Mouse (Mus musculus) hindbrain, embryonic 14.5 days (tissue): ENCODE results near the gene Aldh1a2. TPM values are rescaled to one million over a fixed set of nuclear protein-coding genes. Genes with fewer than 3 reads are reported as not detected.

Experiments used
- ATAC-seq: fragments of 200-750 bp; cut with Nextera tagmentation; 2 replicates; pipeline ENCODE4 v1.8.0; 2017; ENCODE audit warnings: moderate number of reproducible peaks, mild to moderate bottlenecking, moderate TSS enrichment, moderate library complexity; ENCODE audit not compliant: low FRiP score
- DNase-seq: peaks from one replicate; pipeline ENCODE4 v3.0.0-alpha.2; 2015; ENCODE audit warnings: low spot score
- H3K27ac ChIP-seq: fragments of 300-500 bp; sonication (generic); 2 replicates; pipeline ENCODE4 v1.5.1; 2014; ENCODE audit warnings: mild to moderate bottlenecking, moderate library complexity
- H3K27me3 ChIP-seq: fragments of 300-500 bp; sonication (generic); 2 replicates; pipeline ENCODE4 v1.6.1; 2014; ENCODE audit warnings: mild to moderate bottlenecking, low read length, mixed read lengths; ENCODE audit not compliant: control insufficient read depth, insufficient read depth
- H3K36me3 ChIP-seq: fragments of 300-500 bp; sonication (generic); replicated peaks from 2 replicates; pipeline ENCODE4 v1.6.1; 2014; ENCODE audit not compliant: control insufficient read depth, insufficient read depth
- H3K4me1 ChIP-seq: fragments of 300-500 bp; sonication (generic); replicated peaks from 2 replicates; pipeline ENCODE4 v1.6.1; 2014; ENCODE audit warnings: antibody characterized with exemption, low read length, mixed read lengths; ENCODE audit not compliant: control insufficient read depth, insufficient read depth
- H3K4me2 ChIP-seq: fragments of 300-500 bp; sonication (generic); replicated peaks from 2 replicates; pipeline ENCODE4 v1.6.1; 2014; ENCODE audit warnings: mild to moderate bottlenecking, moderate library complexity
- H3K4me3 ChIP-seq: fragments of 300-500 bp; sonication (generic); replicated peaks from 2 replicates; pipeline ENCODE4 v1.5.1; 2014; ENCODE audit warnings: mild to moderate bottlenecking, low read length
- H3K9ac ChIP-seq: fragments of 300-500 bp; sonication (generic); 2 replicates; pipeline ENCODE4 v1.6.1; 2014
- H3K9me3 ChIP-seq: fragments of 300-500 bp; sonication (generic); 2 replicates; pipeline ENCODE4 v1.6.1; 2016; ENCODE audit warnings: low read length; ENCODE audit not compliant: control insufficient read depth
- WGBS: fragments of 180-500 bp; shearing (Covaris S2); extraction: QIAGEN DNeasy Blood & Tissue Kit; methylation state at CpG from one replicate; pipeline ENCODE4 v1.1.7; 2014; 5-methylcytosine and 5-hydroxymethylcytosine counted together
- polyA plus RNA-seq: library from polyadenylated mRNA; unstranded; fragments of >200 nt; fragmentation: Nextera tagmentation; extraction: Ambion mirVana; gene quantifications from 2 replicates; pipeline ENCODE4 v1.2.1, GENCODE M21; 2014

The Aldh1a2 gene
- polyA plus RNA-seq, 1 experiment from 2014 or later, result 52.8 TPM

DNA sequence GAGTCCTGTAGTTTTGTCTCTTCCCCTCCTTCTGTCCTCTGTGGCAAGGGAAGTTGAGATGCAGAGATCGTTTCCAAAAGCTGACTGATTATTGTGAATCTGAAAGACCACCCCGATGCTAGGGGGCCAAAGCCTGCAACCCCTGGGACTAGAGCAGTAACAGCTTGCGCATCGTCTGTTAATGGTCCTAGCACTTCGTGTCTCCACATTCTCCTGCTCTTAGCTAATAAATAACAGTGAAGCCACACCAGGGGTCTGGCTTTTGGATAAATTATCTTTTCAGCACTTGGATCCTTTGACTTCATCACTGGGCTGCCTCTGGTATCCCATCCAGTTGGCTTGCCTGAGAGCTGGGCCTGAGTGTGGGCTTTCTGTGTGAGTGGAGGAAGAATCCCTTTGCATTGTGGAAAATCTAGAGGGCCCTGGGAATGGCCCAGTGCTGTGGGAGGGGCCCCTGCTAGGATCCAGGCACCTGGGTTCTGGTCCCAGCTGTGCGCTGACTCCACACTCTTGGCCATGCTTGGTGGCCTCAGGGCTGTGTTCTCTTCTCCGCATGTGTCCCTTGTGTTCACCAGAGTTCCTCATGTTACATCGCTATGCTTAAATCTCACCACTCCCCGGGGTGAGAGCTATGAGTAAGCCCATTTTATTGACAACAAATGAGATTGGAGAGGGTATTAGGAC, 91.7 kb downstream of the Aldh1a2 start:
- no peak overlapping the region for H3K9ac ChIP-seq
- H3K9me3 ChIP-seq, result no peaks in the 10 kb centered on the region
- no peak overlapping the region for H3K4me3 ChIP-seq
- no peak for ATAC-seq
- no peaks in the 10 kb centered on the region for H3K27me3 ChIP-seq
- H3K4me2 ChIP-seq, result no peak overlapping the region
- no peaks in the 10 kb centered on the region for H3K4me1 ChIP-seq
- H3K36me3 ChIP-seq, result no peaks in the 10 kb centered on the region
- H3K27ac ChIP-seq, result no peak overlapping the region
- DNase-seq, result no peak
- 76% methylated on average over 9 of the region's 9 CpGs for WGBS

DNA sequence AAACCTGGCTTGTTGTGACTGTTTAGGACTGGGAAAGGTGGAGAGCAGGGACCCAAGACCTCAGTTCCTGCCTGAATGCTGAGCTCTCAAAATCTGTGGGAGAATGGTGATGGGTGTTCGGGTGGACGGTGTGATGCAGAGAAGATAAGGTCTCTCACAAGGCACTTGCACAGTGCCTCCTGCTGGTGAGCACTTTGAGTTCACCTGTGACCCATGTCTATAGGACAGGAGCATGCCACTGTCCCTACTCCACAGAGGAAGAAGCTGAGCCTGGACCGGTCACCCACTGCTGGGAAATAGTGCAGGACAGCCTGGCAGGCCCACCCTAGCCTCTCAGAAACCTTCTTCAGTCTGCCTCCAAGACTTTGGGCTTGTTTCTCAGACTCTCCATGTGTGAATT, 100.4 kb downstream of the Aldh1a2 start:
- no peak overlapping the region for H3K27ac ChIP-seq
- H3K9ac ChIP-seq, result no peak overlapping the region
- H3K9me3 ChIP-seq, result no peaks in the 10 kb centered on the region
- no peaks in the 10 kb centered on the region for H3K27me3 ChIP-seq
- no peak overlapping the region for H3K4me2 ChIP-seq
- DNase-seq, result no peak
- H3K4me1 ChIP-seq, result no peaks in the 10 kb centered on the region
- 90% methylated on average over 3 of the region's 3 CpGs for WGBS
- ATAC-seq, result no peak
- H3K4me3 ChIP-seq, result no peak overlapping the region
- H3K36me3 ChIP-seq, result no peaks in the 10 kb centered on the region

DNA sequence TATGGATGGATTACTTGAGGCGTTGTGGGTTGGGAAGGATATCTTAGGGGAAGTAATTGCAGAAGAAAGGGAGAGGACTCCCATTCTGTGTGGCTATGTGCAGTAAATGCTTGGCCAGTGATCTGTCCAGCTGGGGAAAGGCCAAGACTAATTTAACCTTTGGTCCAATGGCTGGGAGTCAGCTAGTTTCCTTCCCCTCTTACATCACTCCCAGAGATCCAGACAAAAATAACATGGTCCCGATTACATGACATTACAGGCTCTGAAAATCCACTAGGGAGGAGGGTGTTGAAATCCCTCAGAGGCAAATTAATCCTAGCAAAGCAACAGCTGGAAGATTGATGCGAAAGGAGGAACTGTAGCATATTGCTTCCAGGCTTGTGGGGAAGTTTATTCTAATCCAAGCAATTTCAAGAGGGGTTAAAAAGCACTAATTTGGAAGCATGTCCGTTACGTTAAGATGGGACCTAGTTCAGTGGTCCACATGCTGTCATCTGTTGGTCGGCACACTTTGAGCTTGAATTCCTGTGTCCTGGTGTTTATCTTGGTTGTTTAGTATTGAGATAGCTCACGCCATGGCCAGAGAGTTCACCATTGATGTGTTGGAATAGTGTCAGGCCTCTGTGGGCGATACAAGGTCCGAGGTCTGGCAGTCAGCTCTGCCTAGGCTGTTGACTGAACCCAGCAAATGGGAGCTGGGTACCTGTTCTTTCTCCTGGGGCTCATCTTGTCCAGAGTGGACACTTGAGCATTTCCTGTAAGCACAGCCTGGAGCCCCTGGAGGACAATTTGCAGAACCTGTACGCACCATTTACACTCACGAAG, 101.7 kb downstream of the Aldh1a2 start:
- Histone ChIP-seq H3K9ac (no peak overlapping the region), H3K4me3 (no peak overlapping the region), H3K4me1 (no peaks in the 10 kb centered on the region), H3K36me3 (no peaks in the 10 kb centered on the region), H3K4me2 (no peak overlapping the region), H3K27ac (no peak overlapping the region), H3K9me3 (no peaks in the 10 kb centered on the region), H3K27me3 (no peaks in the 10 kb centered on the region)
- WGBS, result 87% methylated on average over 11 of the region's 11 CpGs
- DNase-seq, result no peak
- no peak for ATAC-seq

DNA sequence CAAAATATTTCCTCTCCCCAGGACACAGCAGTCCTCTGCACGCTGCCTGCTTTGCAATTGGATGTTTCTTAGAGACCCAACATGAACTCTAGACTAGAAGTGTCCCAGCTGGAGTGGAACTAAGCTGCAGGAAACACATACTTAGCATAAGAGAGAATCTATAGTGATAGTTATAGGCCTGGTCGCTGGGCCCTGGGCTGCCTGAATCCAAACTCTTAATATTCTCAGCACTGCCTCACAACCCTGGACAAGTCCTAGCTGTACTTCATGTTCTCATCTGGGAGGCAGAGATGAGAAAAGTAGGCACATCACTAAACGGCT, 102.3 kb downstream of the Aldh1a2 start:
- WGBS, result 70% methylated on average over 3 of the region's 3 CpGs
- Histone ChIP-seq H3K9ac (no peak overlapping the region), H3K4me2 (no peak overlapping the region), H3K27me3 (no peaks in the 10 kb centered on the region), H3K27ac (no peak overlapping the region), H3K4me3 (no peak overlapping the region), H3K4me1 (no peaks in the 10 kb centered on the region), H3K36me3 (no peaks in the 10 kb centered on the region), H3K9me3 (no peaks in the 10 kb centered on the region)
- no peak for ATAC-seq
- DNase-seq, result no peak

DNA sequence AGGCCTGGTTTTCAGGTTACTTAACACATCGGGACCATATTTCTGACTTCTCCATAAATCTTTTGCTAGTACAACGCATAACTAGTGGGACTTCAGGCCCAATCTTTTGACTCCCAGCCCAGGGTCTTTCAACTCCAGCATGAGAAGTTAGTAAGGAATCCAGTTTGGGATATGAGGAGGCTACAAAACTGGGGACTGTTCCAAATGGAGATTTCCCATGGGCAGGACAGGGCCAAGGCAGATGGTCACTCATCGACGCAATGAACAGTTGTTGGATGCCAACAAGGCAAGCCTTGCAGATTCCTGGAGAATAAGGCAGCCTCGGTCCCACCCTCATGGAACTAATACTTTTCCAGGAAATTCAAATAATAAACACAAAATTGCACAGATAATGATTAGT, 104.2 kb downstream of the Aldh1a2 start:
- Histone ChIP-seq H3K36me3 (no peaks in the 10 kb centered on the region), H3K4me2 (no peak overlapping the region), H3K4me1 (no peaks in the 10 kb centered on the region), H3K9me3 (no peaks in the 10 kb centered on the region), H3K27ac (no peak overlapping the region), H3K4me3 (no peak overlapping the region), H3K9ac (no peak overlapping the region), H3K27me3 (no peaks in the 10 kb centered on the region)
- WGBS, result 96% methylated on average over 5 of the region's 5 CpGs
- no peak for DNase-seq
- ATAC-seq, result no peak

DNA sequence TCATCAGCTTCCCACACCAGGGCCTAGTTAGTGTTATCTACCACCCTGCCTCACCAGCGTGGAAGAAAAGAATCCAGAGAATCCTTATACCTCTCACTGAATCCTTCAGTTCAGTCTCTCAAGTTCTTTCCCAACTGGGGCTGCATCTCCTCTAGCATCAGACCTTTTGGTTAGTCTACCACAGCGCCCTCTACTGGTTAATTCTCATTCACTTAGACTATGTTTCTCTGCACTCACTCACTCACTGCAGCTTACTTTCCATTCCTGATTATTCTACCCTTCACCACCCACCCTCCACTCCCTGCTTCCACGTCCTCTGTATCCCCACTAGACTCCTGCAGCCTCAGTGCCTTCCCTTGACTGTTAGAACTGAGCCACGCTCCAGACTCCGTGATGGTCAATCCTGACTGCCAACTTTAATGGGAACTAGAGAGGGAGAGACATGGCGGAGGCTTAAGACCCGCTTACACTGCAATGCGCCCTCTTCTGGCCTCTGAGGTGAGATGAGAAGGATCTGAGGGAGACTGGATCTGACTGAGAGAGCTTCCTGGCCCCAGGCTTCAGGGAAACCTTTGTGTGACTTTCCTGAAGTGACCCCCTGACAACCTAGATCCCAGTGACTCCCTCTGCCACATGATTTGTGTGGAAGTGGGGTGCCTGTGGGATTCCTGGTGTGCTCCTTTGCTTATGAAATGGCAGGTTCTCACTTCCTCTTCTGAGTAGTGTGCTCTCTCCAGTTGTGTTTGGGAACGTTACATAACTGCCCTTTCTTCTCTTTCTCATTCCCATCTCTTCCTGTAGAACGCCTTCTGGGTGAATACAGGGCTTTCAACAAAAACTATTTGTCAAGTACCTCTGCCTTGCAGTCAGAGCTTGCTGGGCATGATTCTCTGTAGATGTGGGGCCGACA, 104.9 kb downstream of the Aldh1a2 start:
- H3K4me3 ChIP-seq, result no peak overlapping the region
- H3K4me2 ChIP-seq, result no peak overlapping the region
- H3K27me3 ChIP-seq, result no peaks in the 10 kb centered on the region
- ATAC-seq (no peak), DNase-seq (no peak)
- H3K9me3 ChIP-seq, result no peaks in the 10 kb centered on the region
- H3K9ac ChIP-seq, result no peak overlapping the region
- no peaks in the 10 kb centered on the region for H3K4me1 ChIP-seq
- no peak overlapping the region for H3K27ac ChIP-seq
- no peaks in the 10 kb centered on the region for H3K36me3 ChIP-seq
- 52% methylated on average over 11 of the region's 11 CpGs for WGBS

DNA sequence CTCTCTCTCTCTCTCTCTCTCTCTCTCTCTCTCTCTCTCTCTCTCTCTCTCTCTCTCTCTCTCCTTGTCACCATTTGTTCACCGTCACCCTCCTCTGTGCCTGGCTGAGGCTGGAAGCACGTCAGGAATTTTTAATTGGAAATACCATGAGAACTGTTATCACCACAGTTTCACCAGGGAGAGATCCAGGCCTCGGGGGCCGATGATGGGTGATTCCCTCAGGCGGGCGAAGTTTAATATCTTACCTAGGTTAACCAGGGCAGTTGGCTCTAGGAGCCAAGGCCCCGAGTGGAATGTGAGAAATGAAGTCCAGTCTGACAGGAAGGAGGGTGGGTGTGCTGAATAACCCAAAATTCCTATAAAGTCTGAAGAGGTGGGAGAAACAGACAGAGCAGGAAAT, 105.8 kb downstream of the Aldh1a2 start:
- Histone ChIP-seq H3K36me3 (no peaks in the 10 kb centered on the region), H3K9me3 (no peaks in the 10 kb centered on the region), H3K9ac (no peak overlapping the region), H3K4me3 (no peak overlapping the region), H3K4me1 (no peaks in the 10 kb centered on the region), H3K27me3 (no peaks in the 10 kb centered on the region), H3K4me2 (no peak overlapping the region), H3K27ac (no peak overlapping the region)
- DNase-seq, result no peak
- 72% methylated on average over 7 of the region's 7 CpGs for WGBS
- no peak for ATAC-seq

DNA sequence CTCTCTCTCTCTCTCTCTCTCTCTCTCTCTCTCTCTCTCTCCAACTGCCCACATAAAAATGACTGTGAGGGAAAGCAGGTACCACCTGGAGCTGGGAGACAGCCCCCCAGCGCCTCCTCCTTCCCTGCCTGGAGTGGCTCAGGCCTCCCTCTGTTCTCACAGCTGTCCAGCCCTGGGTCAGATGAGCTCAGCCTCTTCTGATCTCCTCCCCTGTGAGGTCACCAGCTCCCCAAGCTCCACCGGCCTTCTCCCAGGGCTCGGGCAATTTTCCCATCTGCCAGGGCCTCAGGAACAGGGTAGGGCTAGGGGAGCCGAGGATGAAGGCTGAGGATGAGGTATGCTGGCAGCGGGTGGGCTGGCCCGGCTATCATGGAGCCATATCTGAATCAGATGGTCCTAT, 106.3 kb downstream of the Aldh1a2 start:
- Histone ChIP-seq H3K4me1 (no peaks in the 10 kb centered on the region), H3K9me3 (no peaks in the 10 kb centered on the region), H3K27ac (no peak overlapping the region), H3K36me3 (no peaks in the 10 kb centered on the region), H3K27me3 (no peaks in the 10 kb centered on the region), H3K4me3 (no peak overlapping the region), H3K9ac (no peak overlapping the region), H3K4me2 (no peak overlapping the region)
- ATAC-seq (no peak), DNase-seq (no peak)
- WGBS, result 81% methylated on average over 5 of the region's 6 CpGs

DNA sequence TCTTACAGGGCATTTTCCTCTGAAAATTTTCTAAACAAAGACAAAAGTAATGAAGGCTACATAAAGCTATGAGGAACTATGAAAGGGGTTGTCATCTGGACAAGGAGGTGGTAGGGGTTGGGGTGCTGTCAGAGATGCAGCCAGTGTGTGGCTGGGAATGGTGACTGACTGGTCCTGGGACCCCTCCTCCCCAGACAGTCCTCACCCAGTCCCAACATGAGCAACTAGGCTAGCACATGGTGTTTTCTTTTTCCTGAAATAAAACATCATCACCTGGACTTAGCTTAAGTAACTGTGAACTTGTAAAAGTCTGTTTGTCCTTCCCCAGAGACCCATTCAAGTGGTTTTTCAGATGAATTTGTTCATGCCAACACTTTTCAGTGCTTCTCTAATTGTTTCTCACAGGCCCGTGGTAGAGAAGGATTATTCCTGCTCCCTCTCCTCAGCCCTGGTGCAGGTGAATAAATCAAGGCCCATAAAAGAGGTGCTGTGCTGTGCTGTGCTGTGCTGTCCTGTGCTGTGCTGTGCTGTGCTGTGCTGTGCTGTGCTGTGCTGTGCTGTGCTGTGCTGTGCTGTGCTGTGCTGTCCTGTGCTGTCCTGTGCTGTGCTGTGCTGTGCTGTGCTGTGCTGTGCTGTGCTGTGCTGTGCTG, 107.8 kb downstream of the Aldh1a2 start:
- no peaks in the 10 kb centered on the region for H3K9me3 ChIP-seq
- no peak overlapping the region for H3K9ac ChIP-seq
- no peak overlapping the region for H3K27ac ChIP-seq
- no peaks in the 10 kb centered on the region for H3K36me3 ChIP-seq
- ATAC-seq (no peak), DNase-seq (no peak)
- H3K4me2 ChIP-seq, result no peak overlapping the region
- H3K27me3 ChIP-seq, result no peaks in the 10 kb centered on the region
- H3K4me1 ChIP-seq, result no peaks in the 10 kb centered on the region
- H3K4me3 ChIP-seq, result no peak overlapping the region
- 60% methylated on average over 1 of the region's 1 CpGs for WGBS
